Comparison of ENCODE assay signal across 18 mouse cellular contexts in the genomic region with DNA sequence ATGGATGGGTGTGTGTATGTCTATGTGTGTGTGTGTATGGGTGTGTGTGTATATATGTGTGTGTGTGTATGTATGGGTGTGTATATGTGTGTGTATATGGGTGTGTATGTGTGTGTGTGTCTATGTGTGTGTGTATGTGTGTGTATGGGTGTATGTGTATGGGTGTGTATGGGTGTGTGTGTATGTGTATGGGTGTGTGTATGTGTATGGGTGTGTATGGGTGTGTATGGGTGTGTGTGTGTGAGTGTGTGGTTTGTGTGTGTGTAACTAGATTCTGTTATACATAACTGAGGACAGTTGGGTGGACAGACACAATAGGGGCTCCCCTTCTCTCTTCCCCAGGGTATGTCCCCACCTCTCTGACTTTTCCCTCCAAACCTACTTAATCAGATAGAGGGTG. TPM values are rescaled to one million over a fixed set of nuclear protein-coding genes. Genes with fewer than 3 reads are reported as not detected.
DNase-seq lines count a peak whose midpoint lies in the region; ATAC-seq and TF ChIP-seq lines count a peak whose summit lies in the region.
"Had no signal": no experiment of that assay in that cellular context is flagged by ENCODE, and none has a peak within 500 bp of the region (broad histone marks: within the 10 kb centered on the region; RNA-seq: fewer than 3 reads in every experiment).

No protein-coding gene starts in this region.

- TF ChIP-seq EP300 in liver, postnatal 0 days (IDR thresholded peaks at IDR 0.05; ENCODE audit: low read depth): no peak

- H3K9me3 ChIP-seq in liver, embryonic 12.5 days (replicated peaks): no peaks in the 10 kb centered on the region
- no peaks in the 10 kb centered on the region for H3K9me3 ChIP-seq in liver, postnatal 0 days (ENCODE audit: low read length)
- H3K9me3 ChIP-seq in embryonic facial prominence, embryonic 12.5 days: no peaks in the 10 kb centered on the region
- no peaks in the 10 kb centered on the region for H3K9me3 ChIP-seq in liver, embryonic 15.5 days (replicated peaks)
- H3K9me3 ChIP-seq: embryonic facial prominence, embryonic 13.5 days; forebrain, embryonic 15.5 days; heart, embryonic 12.5 days; hindbrain, embryonic 10.5 days had no signal

- no peak for DNase-seq in liver, postnatal 0 days
- DNase-seq in left cerebral cortex, postnatal 10 days (ENCODE audit: extremely low spot score in 1 of 2, low spot score in 2 of 2): no peak
- no peak for DNase-seq in gastrocnemius, postnatal 25 days
- DNase-seq: adrenal gland, adult 2 months; adrenal gland, postnatal 36 days; cerebellum, adult 2 months; cerebellum, postnatal 10 days had no signal

- no peak for TF ChIP-seq CTCF in liver, postnatal 0 days (IDR thresholded peaks at IDR 0.05; ENCODE audit: low read depth)
- TF ChIP-seq CTCF in embryonic fibroblast, embryonic 13.5 days (IDR thresholded peaks at IDR 0.05; ENCODE audit: borderline replicate concordance, insufficient read depth, low read length): no peak

- peak; percentile 56 for ATAC-seq in liver, embryonic 12.5 days
- no peak for ATAC-seq in liver, postnatal 0 days
- 0 out of 2 replicates have a peak, but pooled peaks have one; percentile 29 for ATAC-seq in embryonic facial prominence, embryonic 12.5 days (ENCODE audit: insufficient number of reproducible peaks, insufficient read depth, low FRiP score, low TSS enrichment)
- ATAC-seq in liver, embryonic 15.5 days (ENCODE audit: insufficient read depth): peak; percentile 59
- ATAC-seq: forebrain, embryonic 15.5 days had no signal

- peaks cover 65% of the 10 kb centered on the region for H3K27me3 ChIP-seq in liver, embryonic 12.5 days (replicated peaks)
- 0 out of 2 replicates have a peak, but pooled peaks cover 3% of the 10 kb centered on the region for H3K27me3 ChIP-seq in liver, postnatal 0 days (ENCODE audit: insufficient read depth, low read length)
- H3K27me3 ChIP-seq in embryonic facial prominence, embryonic 12.5 days: peaks cover 17% of the 10 kb centered on the region
- peaks cover 59% of the 10 kb centered on the region for H3K27me3 ChIP-seq in liver, embryonic 15.5 days
- H3K27me3 ChIP-seq: forebrain, embryonic 15.5 days had no signal

- peaks cover 33% of the 10 kb centered on the region for H3K4me1 ChIP-seq in liver, embryonic 12.5 days
- H3K4me1 ChIP-seq in liver, postnatal 0 days (ENCODE audit: insufficient read depth): peaks cover 3% of the 10 kb centered on the region; the same call in 1 of the 2 replicates
- no peaks in the 10 kb centered on the region for H3K4me1 ChIP-seq in embryonic facial prominence, embryonic 12.5 days
- H3K4me1 ChIP-seq in embryonic fibroblast, embryonic 13.5 days (ENCODE audit: control insufficient read depth, insufficient read depth, low read length): no peaks in the 10 kb centered on the region
- peaks cover 25% of the 10 kb centered on the region for H3K4me1 ChIP-seq in liver, embryonic 15.5 days (replicated peaks)
- H3K4me1 ChIP-seq: embryonic facial prominence, embryonic 13.5 days; heart, embryonic 12.5 days had no signal

- no peak overlapping the region for H3K4me2 ChIP-seq in liver, embryonic 12.5 days
- no peak overlapping the region for H3K4me2 ChIP-seq in liver, postnatal 0 days (ENCODE audit: low read depth, low read length)
- no peak overlapping the region for H3K4me2 ChIP-seq in embryonic facial prominence, embryonic 12.5 days (replicated peaks)
- no peak overlapping the region; the same call in 1 of the 2 replicates for H3K4me2 ChIP-seq in liver, embryonic 15.5 days
- H3K4me2 ChIP-seq: embryonic facial prominence, embryonic 13.5 days; forebrain, embryonic 15.5 days; heart, embryonic 12.5 days; hindbrain, embryonic 14.5 days had no signal

- TF ChIP-seq POLR2A in embryonic fibroblast, embryonic 13.5 days (IDR thresholded peaks at IDR 0.05; ENCODE audit: low read depth, low read length): 0 out of 2 replicates have a peak, but pooled peaks have one; percentile 10

- H3K36me3 ChIP-seq in liver, embryonic 12.5 days: no peaks in the 10 kb centered on the region
- H3K36me3 ChIP-seq in liver, postnatal 0 days (replicated peaks; ENCODE audit: insufficient read depth, low read length): no peaks in the 10 kb centered on the region
- H3K36me3 ChIP-seq in embryonic facial prominence, embryonic 12.5 days: no peaks in the 10 kb centered on the region
- no peaks in the 10 kb centered on the region for H3K36me3 ChIP-seq in liver, embryonic 15.5 days (replicated peaks)
- H3K36me3 ChIP-seq: embryonic facial prominence, embryonic 13.5 days; forebrain, embryonic 15.5 days; heart, embryonic 12.5 days; hindbrain, embryonic 10.5 days had no signal

- no peak overlapping the region for H3K27ac ChIP-seq in liver, embryonic 12.5 days
- H3K27ac ChIP-seq in liver, postnatal 0 days (ENCODE audit: low read depth): no peak overlapping the region
- no peak overlapping the region for H3K27ac ChIP-seq in embryonic facial prominence, embryonic 12.5 days
- no peak overlapping the region for H3K27ac ChIP-seq in embryonic fibroblast, embryonic 13.5 days (ENCODE audit: insufficient read depth, low read length)
- no peak overlapping the region for H3K27ac ChIP-seq in liver, embryonic 15.5 days (replicated peaks)
- H3K27ac ChIP-seq: embryonic facial prominence, embryonic 13.5 days; forebrain, embryonic 15.5 days; hindbrain, embryonic 10.5 days; hindbrain, embryonic 14.5 days had no signal

- H3K9ac ChIP-seq in liver, embryonic 12.5 days: no peak overlapping the region
- no peak overlapping the region for H3K9ac ChIP-seq in liver, postnatal 0 days (replicated peaks)
- H3K9ac ChIP-seq in embryonic facial prominence, embryonic 12.5 days: no peak overlapping the region
- no peak overlapping the region for H3K9ac ChIP-seq in liver, embryonic 15.5 days
- H3K9ac ChIP-seq: embryonic facial prominence, embryonic 13.5 days; forebrain, embryonic 15.5 days; heart, embryonic 12.5 days; hindbrain, embryonic 14.5 days had no signal

- intact Hi-C loops in left cerebral cortex, postnatal 10 days (cut with DNase I): no loop called here

- H3K4me3 ChIP-seq in liver, embryonic 12.5 days: no peak overlapping the region
- H3K4me3 ChIP-seq in liver, postnatal 0 days (ENCODE audit: low read depth, low read length): no peak overlapping the region
- H3K4me3 ChIP-seq in embryonic facial prominence, embryonic 12.5 days: no peak overlapping the region
- no peak overlapping the region for H3K4me3 ChIP-seq in embryonic fibroblast, embryonic 13.5 days (ENCODE audit: insufficient read depth, low read length)
- no peak overlapping the region for H3K4me3 ChIP-seq in liver, embryonic 15.5 days (replicated peaks)
- H3K4me3 ChIP-seq: embryonic facial prominence, embryonic 13.5 days; erythroblast, embryonic 14.5 days; forebrain, embryonic 15.5 days; heart, embryonic 12.5 days; hindbrain, embryonic 10.5 days had no signal

RNA-seq across cellular contexts. Expression of gene Fbxo2, which starts 34.0 kb away (rescaled TPM):
- 0.43 and 0.50 TPM in 2 replicates for polyA plus RNA-seq in liver, embryonic 12.5 days (2016; fragmentation: Nextera tagmentation; extraction: Ambion mirVana)
- 0.19 TPM in 1 of 2 replicates, not detected in the other for polyA plus RNA-seq in liver, postnatal 0 days (2015; fragmentation: Nextera tagmentation; extraction: Ambion mirVana)
- polyA plus RNA-seq in embryonic facial prominence, embryonic 12.5 days (2016; fragmentation: Nextera tagmentation; extraction: Ambion mirVana): 4.1 and 4.7 TPM in 2 replicates
- 3.2 and 4.0 TPM in 2 replicates for polyA plus RNA-seq in embryonic fibroblast, embryonic 13.5 days (2011; ENCODE audit: insufficient read length, low read depth, missing spikeins)
- polyA plus RNA-seq in liver, embryonic 15.5 days (2015; fragmentation: Nextera tagmentation; extraction: Ambion mirVana): 0.28 TPM in 1 of 2 replicates, not detected in the other
- total RNA-seq in left cerebral cortex, postnatal 10 days (2021): 10 to 100 TPM; 26.8 to 33.0 TPM
- total RNA-seq in gastrocnemius, postnatal 25 days (2021): under 1 TPM in 1 of 2 experiments, not detected in 1; 0.28 TPM
- total RNA-seq: gastrocnemius, postnatal 4 days had no signal
- polyA plus RNA-seq: erythroblast, embryonic 14.5 days had no signal

RNA-seq across cellular contexts. Expression of gene Fbxo44, which starts 34.1 kb away (rescaled TPM):
- 1.6 and 1.7 TPM in 2 replicates for polyA plus RNA-seq in liver, embryonic 12.5 days (2016; fragmentation: Nextera tagmentation; extraction: Ambion mirVana)
- polyA plus RNA-seq in liver, postnatal 0 days (2015; fragmentation: Nextera tagmentation; extraction: Ambion mirVana): 0.81 and 0.97 TPM in 2 replicates
- 19.7 and 23.6 TPM in 2 replicates for polyA plus RNA-seq in embryonic facial prominence, embryonic 12.5 days (2016; fragmentation: Nextera tagmentation; extraction: Ambion mirVana)
- polyA plus RNA-seq in embryonic fibroblast, embryonic 13.5 days (2011; ENCODE audit: insufficient read length, low read depth, missing spikeins): 9.3 and 10.6 TPM in 2 replicates
- 0.51 and 0.54 TPM in 2 replicates for polyA plus RNA-seq in liver, embryonic 15.5 days (2015; fragmentation: Nextera tagmentation; extraction: Ambion mirVana)
- 10 to 100 TPM; 87.6 to 89.9 TPM for total RNA-seq in left cerebral cortex, postnatal 10 days (2021)
- total RNA-seq in gastrocnemius, postnatal 25 days (2021): 1 to 10 TPM; 6.4 to 7.1 TPM

RNA-seq across cellular contexts. Expression of gene Fbxo6, which starts 42.5 kb away (rescaled TPM):
- polyA plus RNA-seq in liver, embryonic 12.5 days (2016; fragmentation: Nextera tagmentation; extraction: Ambion mirVana): 20.5 and 28.7 TPM in 2 replicates
- 30.1 and 32.0 TPM in 2 replicates for polyA plus RNA-seq in liver, postnatal 0 days (2015; fragmentation: Nextera tagmentation; extraction: Ambion mirVana)
- 10.6 and 10.8 TPM in 2 replicates for polyA plus RNA-seq in embryonic facial prominence, embryonic 12.5 days (2016; fragmentation: Nextera tagmentation; extraction: Ambion mirVana)
- 23.2 and 30.3 TPM in 2 replicates for polyA plus RNA-seq in embryonic fibroblast, embryonic 13.5 days (2011; ENCODE audit: insufficient read length, low read depth, missing spikeins)
- 11.0 and 11.9 TPM in 2 replicates for polyA plus RNA-seq in liver, embryonic 15.5 days (2015; fragmentation: Nextera tagmentation; extraction: Ambion mirVana)
- total RNA-seq in left cerebral cortex, postnatal 10 days (2021): 10 to 100 TPM; 23.5 to 28.1 TPM
- total RNA-seq in gastrocnemius, postnatal 25 days (2021): 10 to 100 TPM; 28.8 to 29.8 TPM
